Mouse (Mus musculus) lung, postnatal 0 days (tissue): ENCODE measurements around the gene Zfp827. TPM values are rescaled to one million over a fixed set of nuclear protein-coding genes. Genes with fewer than 3 reads are reported as not detected.

Source experiments
- ATAC-seq: fragments of 200-750 bp; cut with Nextera tagmentation; 2 replicates; pipeline ENCODE4 v1.8.0; 2017; ENCODE audit warnings: moderate library complexity
- DNase-seq: peaks from one replicate; pipeline ENCODE4 v3.0.0-alpha.2; 2016; ENCODE audit warnings: low spot score
- H3K27ac ChIP-seq: fragments of 300-500 bp; sonication (generic); 2 replicates; pipeline ENCODE4 v1.5.1; 2014; ENCODE audit warnings: antibody characterized with exemption, mild to moderate bottlenecking, low read length, mixed read lengths
- H3K27me3 ChIP-seq: fragments of 300-500 bp; sonication (generic); replicated peaks from 2 replicates; pipeline ENCODE4 v1.6.1; 2014; ENCODE audit warnings: low read length, mixed read lengths; ENCODE audit not compliant: insufficient read depth
- H3K36me3 ChIP-seq: fragments of 300-500 bp; sonication (generic); 2 replicates; pipeline ENCODE4 v1.6.1; 2014; ENCODE audit warnings: low read length, mixed read lengths; ENCODE audit not compliant: insufficient read depth
- H3K4me1 ChIP-seq: fragments of 300-500 bp; sonication (generic); 2 replicates; pipeline ENCODE4 v1.6.1; 2014; ENCODE audit warnings: antibody characterized with exemption, low read depth, low read length, mixed read lengths; ENCODE audit not compliant: insufficient read depth
- H3K4me2 ChIP-seq: fragments of 300-500 bp; sonication (generic); replicated peaks from 2 replicates; pipeline ENCODE4 v1.6.1; 2014; ENCODE audit warnings: low read depth, mild to moderate bottlenecking, low read length, moderate library complexity, mixed read lengths
- H3K4me3 ChIP-seq: fragments of 300-500 bp; sonication (generic); 2 replicates; pipeline ENCODE4 v1.5.1; 2014; ENCODE audit warnings: low read depth, low read length
- H3K9ac ChIP-seq: fragments of 300-500 bp; sonication (generic); replicated peaks from 2 replicates; pipeline ENCODE4 v1.6.1; 2014; ENCODE audit warnings: low read depth, mild to moderate bottlenecking
- H3K9me3 ChIP-seq: fragments of 300-500 bp; sonication (generic); 2 replicates; pipeline ENCODE4 v1.6.1; 2016; ENCODE audit warnings: low read length, mixed read lengths
- CTCF ChIP-seq: IDR thresholded peaks from 2 replicates; pipeline ENCODE4 v1.5.1; 2016; ENCODE audit warnings: antibody characterized with exemption, mild to moderate bottlenecking
- EP300 ChIP-seq: IDR thresholded peaks from 2 replicates; pipeline ENCODE4 v1.6.1; 2016; ENCODE audit warnings: antibody characterized with exemption, mild to moderate bottlenecking, control low read depth
- WGBS: fragments of 180-500 bp; shearing (Covaris S2); extraction: QIAGEN DNeasy Blood & Tissue Kit; methylation state at CpG from one replicate; pipeline ENCODE4 v1.1.7; 2014; 5-methylcytosine and 5-hydroxymethylcytosine counted together
- polyA plus RNA-seq: library from polyadenylated mRNA; unstranded; fragments of >200 nt; fragmentation: Nextera tagmentation; extraction: Ambion mirVana; gene quantifications from 2 replicates; pipeline ENCODE4 v1.2.1, GENCODE M21; 2015

Gene Zfp827
- polyA plus RNA-seq, 1 experiment from 2014 or later, result 3.4 TPM

DNA sequence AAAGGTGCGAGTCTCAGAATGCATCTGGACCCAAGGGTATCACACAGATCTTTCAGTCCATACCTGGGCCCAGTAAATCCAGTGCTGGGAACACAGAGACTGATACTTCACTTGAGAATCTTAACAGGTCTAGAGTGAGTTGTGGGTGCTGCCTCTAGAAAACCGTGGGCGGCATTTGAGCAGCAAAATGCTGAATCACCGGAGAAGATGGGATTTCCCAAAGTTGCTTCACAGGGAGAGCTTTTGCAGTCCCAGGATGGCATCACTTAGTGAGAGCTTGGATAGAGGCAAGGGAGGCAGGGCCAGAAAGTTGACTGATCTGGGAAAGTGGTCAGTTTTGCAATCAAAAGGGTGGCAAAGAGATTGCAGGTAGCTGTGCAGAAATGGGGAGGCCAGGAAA lies 111.4 kb downstream of the Zfp827 start:
- ATAC-seq (no peak), DNase-seq (no peak)
- Histone ChIP-seq H3K4me3 (no peak overlapping the region), H3K27ac (no peak overlapping the region), H3K36me3 (peaks cover 5% of the 10 kb centered on the region; the same call in 1 of the 2 replicates), H3K4me1 (no peaks in the 10 kb centered on the region), H3K9ac (no peak overlapping the region), H3K9me3 (no peaks in the 10 kb centered on the region), H3K27me3 (no peaks in the 10 kb centered on the region), H3K4me2 (no peak overlapping the region)
- no peak for TF ChIP-seq EP300
- TF ChIP-seq CTCF, result no peak
- WGBS, result 90% methylated on average over 4 of the region's 4 CpGs

DNA sequence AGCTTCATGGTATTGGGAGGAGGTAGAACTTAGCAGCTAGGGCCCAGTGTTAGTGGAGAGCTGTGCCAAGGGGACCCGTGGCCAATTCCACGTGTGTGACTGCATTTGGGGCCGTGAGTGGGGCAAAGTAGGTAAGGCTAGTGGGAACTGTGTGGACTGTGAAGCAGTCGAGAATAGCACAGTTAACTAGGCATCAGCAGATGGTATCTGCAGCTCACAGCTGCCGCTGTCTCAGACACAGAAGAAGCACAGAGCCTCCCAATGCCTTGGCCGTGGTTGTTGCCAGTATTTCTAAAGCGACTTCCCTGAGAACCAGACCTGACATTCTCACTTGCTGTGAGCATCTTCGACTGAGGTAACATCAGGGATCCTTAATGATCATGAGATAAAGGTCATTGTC lies 112.7 kb downstream of the Zfp827 start:
- WGBS, result 84% methylated on average over 8 of the region's 8 CpGs
- no peak overlapping the region for H3K4me2 ChIP-seq
- H3K9ac ChIP-seq, result no peak overlapping the region
- no peak overlapping the region for H3K27ac ChIP-seq
- DNase-seq (no peak), ATAC-seq (no peak)
- H3K4me1 ChIP-seq, result no peaks in the 10 kb centered on the region
- TF ChIP-seq CTCF (no peak), EP300 (no peak)
- H3K36me3 ChIP-seq, result peaks cover 5% of the 10 kb centered on the region; the same call in 1 of the 2 replicates
- H3K9me3 ChIP-seq, result no peaks in the 10 kb centered on the region
- H3K27me3 ChIP-seq, result no peaks in the 10 kb centered on the region
- H3K4me3 ChIP-seq, result no peak overlapping the region

DNA sequence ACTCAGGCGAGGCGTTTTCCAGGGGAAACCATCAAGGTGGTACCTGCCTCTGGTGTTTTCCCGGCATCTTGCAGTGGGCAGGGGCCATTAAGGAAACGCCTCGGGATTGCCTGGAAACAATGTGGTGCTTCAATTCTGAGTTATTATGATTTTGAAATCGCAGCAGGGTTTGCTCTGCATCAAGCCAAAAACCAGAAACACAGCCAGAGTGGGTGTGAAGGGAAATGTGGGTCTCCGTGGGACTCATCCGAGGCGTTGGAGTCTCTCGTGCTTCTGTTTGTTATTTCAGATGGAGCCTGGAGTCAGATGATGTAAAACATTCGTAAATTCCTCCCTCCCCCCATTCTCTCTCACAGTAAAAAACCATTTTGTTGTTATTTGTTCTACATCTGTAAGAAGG lies 113.4 kb downstream of the Zfp827 start:
- Histone ChIP-seq H3K27ac (no peak overlapping the region), H3K27me3 (no peaks in the 10 kb centered on the region), H3K4me3 (no peak overlapping the region), H3K9me3 (no peaks in the 10 kb centered on the region), H3K4me1 (no peaks in the 10 kb centered on the region), H3K36me3 (peaks cover 5% of the 10 kb centered on the region; the same call in 1 of the 2 replicates), H3K4me2 (no peak overlapping the region), H3K9ac (no peak overlapping the region)
- DNase-seq (no peak), ATAC-seq (no peak)
- no peak for TF ChIP-seq EP300
- no peak for TF ChIP-seq CTCF
- 73% methylated on average over 11 of the region's 11 CpGs for WGBS

DNA sequence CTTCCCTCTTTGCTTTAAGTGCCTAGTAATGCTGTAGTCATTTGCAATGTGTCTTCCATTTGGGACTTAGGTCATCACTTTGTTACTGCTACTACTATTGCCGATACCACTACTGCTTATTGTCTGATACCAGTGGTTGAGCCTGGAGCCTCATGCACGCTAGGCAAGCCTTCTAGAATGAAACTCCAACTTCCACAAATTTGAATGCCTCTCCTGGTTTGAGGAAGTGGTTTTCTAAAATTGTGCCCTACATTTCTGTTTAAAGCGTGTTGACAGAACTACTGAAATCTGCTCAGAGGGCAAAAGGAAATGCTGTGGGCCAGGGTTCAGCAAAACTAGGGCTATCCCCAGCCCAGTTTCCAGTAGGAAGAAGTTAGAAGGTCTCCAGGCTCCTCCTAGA lies 115.5 kb downstream of the Zfp827 start:
- Histone ChIP-seq H3K9me3 (no peaks in the 10 kb centered on the region), H3K27ac (no peak overlapping the region), H3K4me3 (no peak overlapping the region), H3K4me2 (no peak overlapping the region), H3K9ac (no peak overlapping the region), H3K27me3 (no peaks in the 10 kb centered on the region), H3K36me3 (no peaks in the 10 kb centered on the region), H3K4me1 (no peaks in the 10 kb centered on the region)
- TF ChIP-seq CTCF (no peak), EP300 (no peak)
- 91% methylated on average over 3 of the region's 3 CpGs for WGBS
- ATAC-seq, result no peak
- no peak for DNase-seq

DNA sequence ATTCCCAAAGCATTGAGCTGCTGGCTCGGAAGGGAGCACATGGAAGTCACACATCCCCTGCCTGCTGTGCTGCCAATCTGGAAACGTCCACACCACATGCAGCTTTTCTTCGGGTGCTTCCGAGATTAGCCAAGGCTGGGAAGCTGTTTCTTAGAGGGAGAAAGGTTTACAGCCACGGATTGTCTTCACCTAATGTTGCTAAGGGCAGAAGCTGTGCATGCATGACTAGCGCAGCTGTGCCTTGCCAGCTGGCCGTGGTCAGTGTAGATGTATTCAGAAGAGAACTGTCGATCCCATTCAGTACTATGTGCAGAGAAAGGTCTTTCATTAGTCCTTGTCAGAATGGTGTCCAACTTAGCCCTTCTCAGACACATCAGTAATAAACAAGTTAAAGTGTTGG lies 117.0 kb downstream of the Zfp827 start:
- no peak for TF ChIP-seq EP300
- TF ChIP-seq CTCF, result no peak
- H3K9me3 ChIP-seq, result no peaks in the 10 kb centered on the region
- 83% methylated on average over 8 of the region's 8 CpGs for WGBS
- no peak overlapping the region for H3K4me3 ChIP-seq
- H3K9ac ChIP-seq, result no peak overlapping the region
- H3K27ac ChIP-seq, result no peak overlapping the region
- no peaks in the 10 kb centered on the region for H3K36me3 ChIP-seq
- DNase-seq (no peak), ATAC-seq (no peak)
- no peaks in the 10 kb centered on the region for H3K27me3 ChIP-seq
- H3K4me1 ChIP-seq, result no peaks in the 10 kb centered on the region
- no peak overlapping the region for H3K4me2 ChIP-seq

DNA sequence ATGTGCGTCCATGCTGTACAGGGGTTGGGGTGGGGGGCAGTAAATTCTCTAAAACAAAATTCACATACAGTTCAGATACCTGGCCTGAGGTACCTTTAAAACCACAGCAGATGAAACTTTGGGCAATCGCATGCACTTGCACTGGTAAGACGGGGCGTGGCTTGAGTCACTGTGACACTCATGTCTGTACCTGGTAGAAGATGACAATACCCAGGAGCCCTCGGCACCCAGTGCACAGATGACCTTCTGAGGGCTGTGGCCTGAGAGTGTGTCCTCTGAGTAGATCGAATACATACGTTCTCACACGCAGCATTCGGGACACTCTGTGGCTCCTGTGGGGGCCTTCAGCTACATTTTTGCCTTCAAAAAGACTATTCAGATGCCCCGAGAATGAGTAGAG lies 117.4 kb downstream of the Zfp827 start:
- 88% methylated on average over 10 of the region's 10 CpGs for WGBS

DNA sequence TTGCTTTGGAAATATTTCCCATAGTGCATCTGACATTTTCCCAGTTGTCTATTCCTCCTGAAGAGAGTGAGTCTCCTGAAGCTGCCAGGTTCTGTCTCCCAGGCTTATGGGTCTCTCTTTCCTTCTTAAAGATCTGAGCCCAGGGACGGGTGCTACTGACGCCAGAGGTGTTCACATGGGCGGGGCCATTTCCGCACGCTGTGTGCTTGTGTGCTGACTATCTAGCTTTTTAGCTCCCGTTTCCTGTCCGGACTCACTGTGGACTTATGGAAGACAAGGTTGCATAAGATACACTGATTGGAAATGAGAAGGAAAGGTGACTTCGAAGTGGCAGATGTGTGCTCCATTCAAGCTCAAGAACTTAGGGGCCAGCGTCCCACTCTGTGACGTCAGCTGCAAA lies 120.6 kb downstream of the Zfp827 start:
- no peak overlapping the region for H3K9ac ChIP-seq

More for the DNA sequence above, 117.4 kb downstream of the Zfp827 start:
- Histone ChIP-seq H3K36me3 (no peaks in the 10 kb centered on the region), H3K27me3 (no peaks in the 10 kb centered on the region), H3K4me2 (no peak overlapping the region), H3K9me3 (no peaks in the 10 kb centered on the region), H3K27ac (no peak overlapping the region), H3K4me3 (no peak overlapping the region), H3K4me1 (no peaks in the 10 kb centered on the region), H3K9ac (no peak overlapping the region)
- TF ChIP-seq EP300, result no peak
- TF ChIP-seq CTCF, result no peak
- DNase-seq, result no peak
- no peak for ATAC-seq

More for the DNA sequence above, 120.6 kb downstream of the Zfp827 start:
- Histone ChIP-seq H3K9me3 (no peaks in the 10 kb centered on the region), H3K4me2 (no peak overlapping the region), H3K4me3 (no peak overlapping the region), H3K27me3 (no peaks in the 10 kb centered on the region), H3K36me3 (no peaks in the 10 kb centered on the region), H3K27ac (no peak overlapping the region), H3K4me1 (no peaks in the 10 kb centered on the region)
- DNase-seq (no peak), ATAC-seq (no peak)
- WGBS, result 76% methylated on average over 10 of the region's 10 CpGs
- TF ChIP-seq EP300 (no peak), CTCF (no peak)
